Mouse (Mus musculus) G1E (cell line): ENCODE data around the gene Map2k5. TPM values are rescaled to one million over a fixed set of nuclear protein-coding genes. Genes with fewer than 3 reads are reported as not detected.

ENCODE experiments used
- ATAC-seq: 2 replicates; pipeline ENCODE4 v1.8.0; 2016; ENCODE audit warnings: mild to moderate bottlenecking; ENCODE audit not compliant: insufficient number of reproducible peaks, poor library complexity, low FRiP score, severe bottlenecking; ENCODE audit errors: extremely low read depth
- DNase-seq: peaks from one replicate; pipeline ENCODE4 v3.0.0; 2012; ENCODE audit warnings: low spot score
- H3K27me3 ChIP-seq: 2 replicates; pipeline ENCODE4 v1.6.1; 2012; ENCODE audit warnings: mild to moderate bottlenecking, low read length, inconsistent platforms; ENCODE audit not compliant: insufficient read depth
- H3K36me3 ChIP-seq: replicated peaks from 2 replicates; pipeline ENCODE3; 2012; ENCODE audit warnings: mild to moderate bottlenecking, inconsistent platforms
- H3K4me1 ChIP-seq: 2 replicates; pipeline ENCODE4 v1.6.1; 2012; ENCODE audit warnings: low read depth, low read length, inconsistent platforms, mixed read lengths; ENCODE audit not compliant: insufficient read depth
- H3K4me3 ChIP-seq: 2 replicates; pipeline ENCODE4 v1.5.1; 2012; ENCODE audit warnings: low read depth, mild to moderate bottlenecking, inconsistent platforms, low read length, moderate library complexity, mixed read lengths
- H3K9me3 ChIP-seq: replicated peaks from 2 replicates; pipeline ENCODE4 v1.6.1; 2012; ENCODE audit warnings: inconsistent platforms
- CTCF ChIP-seq: IDR thresholded peaks from 2 replicates; pipeline ENCODE4 v1.5.1; 2012; ENCODE audit warnings: low read depth, low read length, inconsistent platforms, mixed read lengths
- GATA1 ChIP-seq: IDR thresholded peaks from 2 replicates; pipeline ENCODE4 v1.6.1; 2012; ENCODE audit warnings: borderline replicate concordance, low read length, inconsistent platforms, mixed read lengths
- GATA2 ChIP-seq: IDR thresholded peaks from 2 replicates; pipeline ENCODE4 v1.6.1; 2012; ENCODE audit warnings: low read depth, low read length, inconsistent platforms, borderline replicate concordance
- POLR2AphosphoS5 ChIP-seq: IDR thresholded peaks from 2 replicates; pipeline ENCODE4 v1.6.1; 2012; ENCODE audit warnings: low read depth, low read length, inconsistent platforms; ENCODE audit not compliant: insufficient replicate concordance
- TAL1 ChIP-seq: conservative IDR thresholded peaks from 2 replicates; pipeline ENCODE4 v1.6.1; 2012; ENCODE audit warnings: low read depth, low read length, inconsistent platforms, mixed read lengths
- polyA plus RNA-seq: library from polyadenylated mRNA; stranded (reverse); fragments of >175 nt; gene quantifications from 2 replicates; pipeline ENCODE4 v1.2.3, GENCODE M21; 2012
- total RNA-seq, 2 experiments: library from RNA; stranded (forward) in 1 of 2; stranded (reverse) in 1 of 2; fragments of 200-1000 nt in 1 of 2; fragments of >200 nt in 1 of 2; fragmentation: Nextera tagmentation in 1 of 2; gene quantifications; 2 replicates each; pipeline ENCODE4 v1.2.3; 2014 to 2017

The Map2k5 gene
- total and polyA plus RNA-seq, 3 experiments = 18.0 to 32.4 (median 31.8) TPM

DNA sequence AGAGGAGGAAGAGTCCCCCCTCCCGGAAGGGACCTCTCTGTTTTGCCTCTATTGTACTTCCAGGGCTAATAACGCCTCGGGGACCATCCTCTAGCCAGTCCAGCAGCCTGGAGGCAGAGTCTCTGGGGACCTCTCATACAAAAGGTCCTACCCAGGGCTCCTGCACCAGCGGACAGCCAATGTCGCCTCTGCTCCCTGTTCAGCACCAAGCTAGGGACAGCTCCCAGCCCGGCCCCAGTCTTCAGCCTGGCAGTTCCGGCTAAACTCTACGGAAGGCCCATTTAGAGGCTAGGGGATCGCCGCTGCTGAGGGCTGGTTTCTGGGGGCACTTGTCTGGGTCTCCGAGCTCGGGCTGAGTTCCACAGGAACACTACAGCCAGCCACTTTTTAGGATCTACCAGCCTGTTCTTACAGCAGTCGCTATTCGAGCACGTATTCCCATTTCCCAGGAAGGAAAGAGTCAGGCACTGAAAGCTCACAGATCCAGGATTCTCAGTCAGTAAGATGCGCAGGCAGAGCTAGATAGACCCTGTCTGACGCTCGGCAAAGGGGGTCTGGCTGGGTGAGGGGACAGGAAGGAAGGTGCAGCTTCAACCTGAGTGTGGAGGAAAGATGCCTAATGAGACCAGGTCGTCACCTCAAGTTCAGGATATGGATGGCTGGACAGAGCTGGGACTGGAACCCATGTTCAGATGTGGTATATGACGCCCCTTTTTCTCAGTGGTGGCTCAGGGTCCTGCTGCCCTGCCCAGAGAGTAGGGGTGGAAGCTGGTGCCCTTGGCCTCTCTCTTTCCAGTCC lies 226.4 kb downstream of the Map2k5 start:
- H3K9me3 ChIP-seq = peaks cover 36% of the 10 kb centered on the region
- peak; percentile 28 for DNase-seq
- H3K4me3 ChIP-seq = no peak overlapping the region
- peaks cover 11% of the 10 kb centered on the region; the same call in 1 of the 2 replicates for H3K27me3 ChIP-seq
- TF ChIP-seq GATA1 (no peak), TAL1 (no peak), CTCF (no peak), GATA2 (no peak)
- H3K4me1 ChIP-seq = no peaks in the 10 kb centered on the region
- H3K36me3 ChIP-seq = no peaks in the 10 kb centered on the region
- ATAC-seq = no peak

DNA sequence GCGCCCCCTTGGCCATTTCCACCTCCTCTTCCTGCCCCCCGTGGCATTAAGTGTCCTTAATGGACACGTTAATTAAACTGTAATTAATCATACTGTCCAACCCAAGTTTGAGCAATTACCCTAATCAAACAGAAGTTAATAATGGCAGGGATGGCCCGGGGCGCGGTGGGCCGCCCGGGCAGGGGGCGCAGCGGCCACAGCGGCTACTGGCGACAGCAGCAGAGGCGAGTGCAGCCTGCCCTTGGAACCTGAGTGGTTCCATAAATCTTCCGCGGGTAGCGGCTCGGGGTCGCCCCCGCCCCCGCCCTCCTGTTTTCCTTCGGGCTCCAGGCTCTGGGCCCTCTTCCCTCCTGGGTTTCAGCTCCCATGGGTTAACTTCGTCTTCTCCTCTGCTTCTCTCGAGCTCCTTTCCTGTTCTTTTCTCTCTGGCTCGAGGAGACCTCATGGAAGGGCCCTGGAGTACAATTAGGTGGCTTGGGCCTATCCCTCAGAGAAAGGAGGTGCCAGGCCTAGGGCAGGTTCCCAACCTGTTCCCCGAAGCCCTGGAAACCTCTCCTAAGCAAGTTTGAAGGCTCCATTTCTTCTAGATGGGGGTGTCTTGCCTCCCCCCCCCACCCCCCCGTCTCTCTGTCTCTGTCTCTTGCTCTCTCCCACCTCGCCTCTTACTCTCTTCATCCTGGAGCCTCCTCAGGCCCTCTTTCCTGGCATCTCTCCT lies 227.5 kb downstream of the Map2k5 start:
- TF ChIP-seq GATA2 (no peak), GATA1 (no peak), POLR2AphosphoS5 (no peak), TAL1 (no peak), CTCF (no peak)
- no peaks in the 10 kb centered on the region for H3K36me3 ChIP-seq
- no peak for ATAC-seq
- peaks cover 16% of the 10 kb centered on the region; the same call in 1 of the 2 replicates for H3K27me3 ChIP-seq
- H3K4me1 ChIP-seq = no peaks in the 10 kb centered on the region
- DNase-seq = no peak
- no peak overlapping the region for H3K4me3 ChIP-seq
- peaks cover 47% of the 10 kb centered on the region for H3K9me3 ChIP-seq

DNA sequence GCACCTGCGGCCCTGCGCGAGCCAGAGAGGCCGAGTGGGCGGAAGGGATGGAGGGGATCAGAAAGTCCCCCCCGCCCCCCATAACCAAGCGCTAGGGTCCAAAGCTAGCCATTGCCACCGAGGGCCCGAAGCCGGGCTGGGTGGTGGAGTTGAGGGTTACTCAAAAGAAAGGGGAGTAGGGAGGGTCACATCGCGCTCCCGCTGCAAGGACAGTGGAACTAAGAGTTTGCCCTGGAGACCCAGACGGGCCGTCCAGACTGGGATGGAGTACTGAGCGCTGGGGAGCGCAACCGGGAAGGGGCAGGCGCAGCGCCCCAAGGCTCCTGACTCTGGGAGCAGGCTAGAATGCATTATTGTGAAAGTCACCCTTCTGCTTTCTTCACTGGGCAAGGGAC lies 228.3 kb downstream of the Map2k5 start:
- Histone ChIP-seq H3K36me3 (no peaks in the 10 kb centered on the region), H3K4me3 (no peak overlapping the region), H3K4me1 (no peaks in the 10 kb centered on the region), H3K9me3 (peaks cover 55% of the 10 kb centered on the region), H3K27me3 (peaks cover 16% of the 10 kb centered on the region; the same call in 1 of the 2 replicates)
- no peak for TF ChIP-seq POLR2AphosphoS5
- TF ChIP-seq GATA2 = no peak
- TF ChIP-seq CTCF = no peak
- TF ChIP-seq TAL1 = no peak
- no peak for TF ChIP-seq GATA1
- DNase-seq (no peak), ATAC-seq (no peak)

DNA sequence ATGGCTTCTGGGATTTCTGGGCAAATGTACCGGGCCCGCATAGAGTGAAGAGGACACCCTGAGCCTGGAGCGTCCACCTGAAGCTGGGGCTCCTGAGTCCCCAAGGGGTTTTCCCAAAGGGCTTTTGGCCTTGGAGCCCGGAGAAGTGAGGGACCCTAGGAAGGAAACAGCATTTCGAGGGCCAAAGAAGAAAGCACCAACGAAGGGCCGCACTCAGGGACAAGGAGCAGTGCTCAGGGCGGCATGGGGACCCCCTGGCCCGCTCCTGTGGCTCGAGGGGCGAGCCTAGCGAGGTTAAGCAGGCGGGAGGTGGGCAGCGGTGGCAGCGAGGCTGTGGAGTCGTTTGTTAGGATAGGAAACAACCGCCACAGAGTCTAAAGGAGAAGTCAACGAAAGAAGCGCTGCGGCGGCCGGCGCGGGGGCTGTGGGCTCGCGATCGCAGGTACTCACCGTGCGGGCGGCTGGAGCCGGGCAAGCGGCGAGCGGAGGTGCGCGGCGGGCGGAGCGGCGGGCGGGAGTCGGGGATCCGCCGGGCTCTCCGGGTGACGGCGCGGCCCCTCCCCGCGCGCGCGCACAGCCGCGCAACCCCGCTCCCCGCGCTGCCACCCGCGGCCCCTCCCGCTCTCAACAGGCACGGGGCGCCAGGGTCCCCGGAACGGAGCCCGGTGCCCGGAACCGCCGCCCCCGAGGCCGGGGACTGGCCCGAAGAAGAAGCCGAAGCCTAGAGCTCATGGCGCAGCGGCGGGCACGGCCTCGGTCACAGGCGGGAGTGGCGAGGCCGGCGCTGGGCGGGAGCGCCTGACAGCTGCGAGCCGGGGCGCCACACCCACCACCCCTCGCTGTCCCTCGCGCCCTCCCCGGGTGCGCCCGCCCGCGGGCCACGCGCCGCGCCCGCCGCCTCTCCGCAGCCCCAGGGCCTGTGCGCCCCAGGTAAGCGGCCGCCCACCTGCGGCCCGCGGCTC lies 229.0 kb downstream of the Map2k5 start, which contains the start of gene Skor1:
Gene Skor1, minus strand, starts transcription at position 552 of the 962 bp plus-strand sequence.
- Histone ChIP-seq H3K9me3 (peaks cover 62% of the 10 kb centered on the region), H3K27me3 (peaks cover 16% of the 10 kb centered on the region; the same call in 1 of the 2 replicates), H3K4me1 (no peaks in the 10 kb centered on the region), H3K4me3 (no peak within 1 kb of the TSS; the same call in 1 of the 2 replicates), H3K36me3 (no peaks in the 10 kb centered on the region)
- DNase-seq (no peak), ATAC-seq (no peak)
- TF ChIP-seq TAL1 (no peak), POLR2AphosphoS5 (no peak), GATA1 (no peak), GATA2 (no peak), CTCF (no peak)

DNA sequence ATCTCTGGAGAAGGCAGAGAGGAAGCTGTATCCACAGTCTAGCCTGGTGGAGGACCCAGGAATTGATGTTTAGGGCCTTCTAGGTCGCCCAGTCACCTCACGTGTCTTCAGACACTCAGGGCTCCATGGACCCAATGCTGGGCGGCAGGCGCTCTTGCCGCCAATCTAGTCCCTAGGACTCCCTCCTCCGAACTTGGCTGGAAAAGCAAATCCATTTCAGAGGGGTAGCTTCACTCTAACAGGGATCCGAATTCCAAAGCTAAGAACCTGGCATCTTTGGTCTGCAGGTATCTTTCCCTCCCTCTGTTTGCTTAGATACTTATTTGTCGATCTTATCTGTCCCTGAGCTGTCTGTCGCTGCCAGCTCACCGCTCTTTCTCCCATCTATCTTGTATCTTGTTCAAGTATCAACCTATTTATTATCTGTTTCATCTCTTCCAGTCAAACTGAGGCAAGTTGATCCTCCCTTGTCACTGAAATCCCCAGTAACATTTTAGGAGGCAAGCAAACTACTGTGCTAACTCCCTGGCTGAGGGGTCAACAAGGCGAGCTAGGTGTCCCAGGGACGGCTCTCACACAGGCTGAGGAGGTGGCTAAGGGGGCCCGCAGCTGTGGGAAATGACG lies 229.8 kb downstream of the Map2k5 start:
- TF ChIP-seq POLR2AphosphoS5 (no peak), CTCF (no peak), GATA1 (no peak), TAL1 (no peak), GATA2 (no peak)
- DNase-seq (no peak), ATAC-seq (no peak)
- Histone ChIP-seq H3K27me3 (peaks cover 16% of the 10 kb centered on the region; the same call in 1 of the 2 replicates), H3K4me1 (no peaks in the 10 kb centered on the region), H3K4me3 (no peak overlapping the region), H3K9me3 (peaks cover 70% of the 10 kb centered on the region), H3K36me3 (no peaks in the 10 kb centered on the region)
